10 mouse cellular contexts compared by ENCODE assay signal in genomic region chr17:66578007-66578406, GRCm38 (mm10). TPM values are rescaled to one million over a fixed set of nuclear protein-coding genes. Genes with fewer than 3 reads are reported as not detected.
DNase-seq lines count a peak whose midpoint lies in the region; ATAC-seq and TF ChIP-seq lines count a peak whose summit lies in the region.
"Had no signal": no experiment of that assay in that cellular context is flagged by ENCODE, and none has a peak within 500 bp of the region (broad histone marks: within the 10 kb centered on the region; RNA-seq: fewer than 3 reads in every experiment).

No protein-coding gene starts in this region.

- no peak overlapping the region for H3K27ac ChIP-seq in ES-Bruce4 (ENCODE audit: insufficient read depth, low read length)
- 0 out of 2 replicates have a peak overlapping the region, but pooled peaks have one; percentile 7 for H3K27ac ChIP-seq in hindbrain, embryonic 12.5 days
- H3K27ac ChIP-seq in midbrain, embryonic 12.5 days (replicated peaks): no peak overlapping the region

- H3K36me3 ChIP-seq in ES-Bruce4 (ENCODE audit: control insufficient read depth, insufficient read depth, low read length, poor library complexity, severe bottlenecking): no peaks in the 10 kb centered on the region
- no peaks in the 10 kb centered on the region for H3K36me3 ChIP-seq in hindbrain, embryonic 12.5 days
- H3K36me3 ChIP-seq in midbrain, embryonic 12.5 days: no peaks in the 10 kb centered on the region

- H3K9ac ChIP-seq in ES-Bruce4 (ENCODE audit: low read depth, poor library complexity, severe bottlenecking): no peak overlapping the region
- no peak overlapping the region for H3K9ac ChIP-seq in hindbrain, embryonic 12.5 days
- no peak overlapping the region for H3K9ac ChIP-seq in midbrain, embryonic 12.5 days (replicated peaks)

- no peak for TF ChIP-seq EP300 in ES-Bruce4 (IDR thresholded peaks at IDR 0.05; ENCODE audit: insufficient read depth, low read depth, low read length)

- ATAC-seq in Patski: no peak
- ATAC-seq in hindbrain, embryonic 12.5 days (ENCODE audit: low FRiP score): 0 out of 2 replicates have a peak, but pooled peaks have one; percentile 29
- ATAC-seq in midbrain, embryonic 12.5 days (ENCODE audit: low FRiP score, low read depth): peak; percentile 66; the same call in 1 of the 2 replicates

- H3K4me2 ChIP-seq in hindbrain, embryonic 12.5 days (replicated peaks): no peak overlapping the region
- H3K4me2 ChIP-seq in midbrain, embryonic 12.5 days (replicated peaks): no peak overlapping the region

- POLR2A ChIA-PET in Patski (lab: Charles Lee): no interaction called here

- H3K27me3 ChIP-seq in ES-Bruce4 (ENCODE audit: control insufficient read depth, insufficient read depth, low read length, poor library complexity, severe bottlenecking): no peaks in the 10 kb centered on the region
- H3K27me3 ChIP-seq in Patski: peaks cover 3% of the 10 kb centered on the region
- no peaks in the 10 kb centered on the region for H3K27me3 ChIP-seq in hindbrain, embryonic 12.5 days
- no peaks in the 10 kb centered on the region for H3K27me3 ChIP-seq in midbrain, embryonic 12.5 days

- H3K4me1 ChIP-seq in ES-Bruce4 (ENCODE audit: control insufficient read depth, insufficient read depth, low read length): no peaks in the 10 kb centered on the region
- peaks cover 3% of the 10 kb centered on the region; the same call in 1 of the 2 replicates for H3K4me1 ChIP-seq in hindbrain, embryonic 12.5 days
- no peaks in the 10 kb centered on the region for H3K4me1 ChIP-seq in midbrain, embryonic 12.5 days

- H3K9me3 ChIP-seq in ES-Bruce4 (replicated peaks; ENCODE audit: control insufficient read depth, insufficient read depth, low read length, poor library complexity, severe bottlenecking): no peaks in the 10 kb centered on the region
- H3K9me3 ChIP-seq in hindbrain, embryonic 12.5 days (replicated peaks): no peaks in the 10 kb centered on the region
- H3K9me3 ChIP-seq in midbrain, embryonic 12.5 days: no peaks in the 10 kb centered on the region

- WGBS in hindbrain, embryonic 12.5 days: 15% methylated on average over 6 of the region's 6 CpGs
- 20% methylated on average over 6 of the region's 6 CpGs for WGBS in midbrain, embryonic 12.5 days

- no peak for DNase-seq in Patski (ENCODE audit: low read depth, low spot score)
- DNase-seq in cerebellum, postnatal 4 days (ENCODE audit: low spot score in 2 of 2): peak; percentile 55 to 67
- DNase-seq in layer of hippocampus, postnatal 36 days: peak; percentile 37 to 48
- peak; percentile 5 for DNase-seq in yolk sac, embryonic 10.5 days (ENCODE audit: low spot score)
- no peak for DNase-seq in thymus, postnatal 14 days

- TF ChIP-seq POLR2A in ES-Bruce4 (IDR thresholded peaks at IDR 0.05; ENCODE audit: insufficient read depth, low read length): no peak

- H3K4me3 ChIP-seq in ES-Bruce4 (ENCODE audit: low read depth, low read length): no peak overlapping the region
- H3K4me3 ChIP-seq in hindbrain, embryonic 12.5 days: no peak overlapping the region
- no peak overlapping the region for H3K4me3 ChIP-seq in midbrain, embryonic 12.5 days
- H3K4me3 ChIP-seq: erythroblast, embryonic 14.5 days; myocyte had no signal

- TF ChIP-seq CTCF in ES-Bruce4 (IDR thresholded peaks at IDR 0.05; ENCODE audit: low read depth, low read length) (peak; percentile 83), Patski (IDR thresholded peaks at IDR 0.05) (peak; percentile 95)

- CTCF ChIA-PET in Patski (lab: Charles Lee): interaction anchor here (1.2 kb wide), 1 partner anchor 1006 kb away, joined by 3 read pairs; no protein-coding TSS in a partner anchor

- in situ Hi-C loops in Patski (cut with MboI; ENCODE audit: low pct_unique_long_range_greater_than_20kb): loop anchor here (5.0 to 10.0 kb wide), 4 partner anchors 174 to 1087 kb away; no protein-coding TSS in a partner anchor

RNA-seq across cellular contexts. Expression of gene Themis3, which starts 16.4 kb away (rescaled TPM):
- polyA plus RNA-seq in ES-Bruce4 (2011; ENCODE audit: insufficient read depth, insufficient read length, low read depth, missing spikeins): not detected in 2 replicates
- not detected for polyA plus RNA-seq in Patski (2021)
- not detected in 2 replicates for polyA plus RNA-seq in hindbrain, embryonic 12.5 days (2016; fragmentation: Nextera tagmentation; extraction: Ambion mirVana)
- total RNA-seq in layer of hippocampus, postnatal 36 days (2021): not detected
- not detected in 2 replicates for polyA plus RNA-seq in midbrain, embryonic 12.5 days (2016; fragmentation: Nextera tagmentation; extraction: Ambion mirVana)
- polyA plus RNA-seq: erythroblast, embryonic 14.5 days; myocyte had no signal

RNA-seq across cellular contexts. Expression of gene Rab12, which starts 58.5 kb away (rescaled TPM):
- 100 and 105 TPM in 2 replicates for polyA plus RNA-seq in ES-Bruce4 (2011; ENCODE audit: insufficient read depth, insufficient read length, low read depth, missing spikeins)
- polyA plus RNA-seq in Patski (2021): 79.8 TPM
- polyA plus RNA-seq in hindbrain, embryonic 12.5 days (2016; fragmentation: Nextera tagmentation; extraction: Ambion mirVana): 59.8 and 61.0 TPM in 2 replicates
- 100 to 1,000 TPM; 103 to 108 TPM for total RNA-seq in layer of hippocampus, postnatal 36 days (2021)
- polyA plus RNA-seq in midbrain, embryonic 12.5 days (2016; fragmentation: Nextera tagmentation; extraction: Ambion mirVana): 51.0 and 53.1 TPM in 2 replicates

Comparison
In these comparisons a context has a peak if more than half of its experiments do, and no peak if none do; other contexts are left out.
1. DNase-seq: peak in cerebellum, postnatal 4 days (2 of 2), layer of hippocampus, postnatal 36 days (2 of 2) and yolk sac, embryonic 10.5 days (single experiment); none in Patski (single experiment) and thymus, postnatal 14 days (single experiment).